Mouse (Mus musculus): ENCODE results near the gene 2310011J03Rik.

GRCm38 (mm10) chr10:80271870-80272585, 48.3 kb downstream of the 2310011J03Rik start:
- no peak for TF ChIP-seq CTCF (IDR thresholded peaks at IDR 0.05; ENCODE audit: low read depth, low read length)
- no peak for TF ChIP-seq POLR2A (IDR thresholded peaks at IDR 0.05; ENCODE audit: insufficient read depth, low read length)
- no peak for TF ChIP-seq EP300 (IDR thresholded peaks at IDR 0.05; ENCODE audit: insufficient read depth, low read depth, low read length)

All from ES-Bruce4 (cell line).